In genomic region chr11:68550358-68550757, GRCm38 (mm10) we compare ENCODE assay signal across 20 mouse cellular contexts. TPM values are rescaled to one million over a fixed set of nuclear protein-coding genes. Genes with fewer than 3 reads are reported as not detected.
"Had no signal": no experiment of that assay in that cellular context is flagged by ENCODE, and none has a peak within 500 bp of the region (broad histone marks: within the 10 kb centered on the region; RNA-seq: fewer than 3 reads in every experiment).

No protein-coding gene starts in this region.

- H3K36me3 ChIP-seq: limb, embryonic 10.5 days; liver, embryonic 15.5 days; neural tube, embryonic 13.5 days; stomach, embryonic 15.5 days had no signal

- H3K27ac ChIP-seq: kidney, postnatal 0 days; left cerebral cortex, adult 2 months; limb, embryonic 10.5 days; liver, embryonic 15.5 days; macrophage; neural tube, embryonic 13.5 days; stomach, embryonic 15.5 days had no signal

- H3K4me1 ChIP-seq: liver, embryonic 15.5 days; megakaryocyte, embryonic 14.5 days; neural tube, embryonic 13.5 days; stomach, embryonic 15.5 days had no signal

- ATAC-seq: inflammation-experienced regulatory T-cells, adult 6 months; intestine, postnatal 0 days; midbrain, embryonic 16.5 days had no signal

- H3K9me3 ChIP-seq: limb, embryonic 10.5 days; liver, embryonic 15.5 days; megakaryocyte, embryonic 14.5 days; neural tube, embryonic 13.5 days; stomach, embryonic 15.5 days had no signal

- DNase-seq: kidney, adult 8-10 months; kidney, postnatal 4 days; retina, postnatal 1 day; thymus, adult 2 months; thymus, postnatal 25 days had no signal

- H3K27me3 ChIP-seq: liver, embryonic 15.5 days; stomach, embryonic 15.5 days had no signal

- H3K9ac ChIP-seq: liver, embryonic 15.5 days; neural tube, embryonic 13.5 days; stomach, embryonic 15.5 days had no signal

- H3K4me2 ChIP-seq: liver, embryonic 11.5 days; liver, embryonic 15.5 days; midbrain, embryonic 11.5 days; neural tube, embryonic 13.5 days; stomach, embryonic 15.5 days had no signal

- H3K4me3 ChIP-seq: left cerebral cortex, adult 2 months; limb, embryonic 10.5 days; liver, embryonic 15.5 days; megakaryocyte, embryonic 14.5 days; neural tube, embryonic 13.5 days; stomach, embryonic 15.5 days had no signal

RNA-seq across cellular contexts. Expression of gene Mfsd6l, which starts 5.6 kb away (rescaled TPM):
- total RNA-seq: layer of hippocampus, adult 8-10 months; left cerebral cortex, adult 2 months; left cerebral cortex, postnatal 14 days had no signal
- polyA plus RNA-seq: inflammation-experienced regulatory T-cells, adult 6 months; liver, embryonic 11.5 days; liver, embryonic 15.5 days; macrophage; midbrain, embryonic 11.5 days; neural tube, embryonic 13.5 days had no signal

RNA-seq across cellular contexts. Expression of gene Ccdc42, which starts 36.5 kb away (rescaled TPM):
- polyA plus RNA-seq: inflammation-experienced regulatory T-cells, adult 6 months; liver, embryonic 15.5 days; macrophage; thymus, adult 2 months had no signal

RNA-seq across cellular contexts. Expression of gene Pik3r6, which starts 47.5 kb away (rescaled TPM):
- polyA plus RNA-seq: inflammation-experienced regulatory T-cells, adult 6 months had no signal
